Comparison of ENCODE assay signal across 15 mouse cellular contexts in genomic region chr1:180458680-180459079, GRCm38 (mm10). TPM values are rescaled to one million over a fixed set of nuclear protein-coding genes. Genes with fewer than 3 reads are reported as not detected.
DNase-seq lines count a peak whose midpoint lies in the region; ATAC-seq and TF ChIP-seq lines count a peak whose summit lies in the region.
"Had no signal": no experiment of that assay in that cellular context is flagged by ENCODE, and none has a peak within 500 bp of the region (broad histone marks: within the 10 kb centered on the region; RNA-seq: fewer than 3 reads in every experiment).

No protein-coding gene starts in this region.

- no peak overlapping the region for H3K9ac ChIP-seq in heart, embryonic 12.5 days
- H3K9ac ChIP-seq in midbrain, embryonic 16.5 days (ENCODE audit: low read depth, low read length), result no peak overlapping the region
- no peak overlapping the region for H3K9ac ChIP-seq in forebrain, embryonic 11.5 days (ENCODE audit: low read length)
- H3K9ac ChIP-seq: neural tube, embryonic 12.5 days had no signal

- H3K27me3 ChIP-seq in heart, embryonic 12.5 days (replicated peaks), result peaks cover 55% of the 10 kb centered on the region
- H3K27me3 ChIP-seq in midbrain, embryonic 10.5 days (ENCODE audit: low read depth, poor library complexity, severe bottlenecking), result no peaks in the 10 kb centered on the region
- no peaks in the 10 kb centered on the region for H3K27me3 ChIP-seq in midbrain, embryonic 16.5 days (ENCODE audit: control insufficient read depth, insufficient read depth, low read depth, low read length)
- H3K27me3 ChIP-seq in myocyte (ENCODE audit: control insufficient read depth, insufficient read depth, insufficient read length), result peaks cover 34% of the 10 kb centered on the region
- H3K27me3 ChIP-seq in forebrain, embryonic 11.5 days (ENCODE audit: control insufficient read depth, insufficient read depth, low read length), result no peaks in the 10 kb centered on the region
- H3K27me3 ChIP-seq: neural tube, embryonic 12.5 days had no signal

- peaks cover 16% of the 10 kb centered on the region for H3K4me1 ChIP-seq in heart, embryonic 12.5 days (replicated peaks)
- peaks cover 37% of the 10 kb centered on the region for H3K4me1 ChIP-seq in midbrain, embryonic 10.5 days
- peaks cover 22% of the 10 kb centered on the region for H3K4me1 ChIP-seq in midbrain, embryonic 16.5 days (ENCODE audit: control insufficient read depth, insufficient read depth, low read length)
- no peaks in the 10 kb centered on the region for H3K4me1 ChIP-seq in forebrain, embryonic 11.5 days (replicated peaks; ENCODE audit: control insufficient read depth, insufficient read depth, low read length)

- DNase-seq in cerebellum, adult 11-12 months, result peak; percentile 29
- no peak for DNase-seq in cerebellum, adult 9-10 months
- DNase-seq in heart, postnatal 4 days, result peak; percentile 42
- DNase-seq in midbrain, embryonic 10.5 days (ENCODE audit: low spot score), result no peak
- DNase-seq in forebrain, embryonic 11.5 days (ENCODE audit: low spot score), result no peak
- DNase-seq: layer of hippocampus, postnatal 36 days; right cerebral cortex, postnatal 14 days; thymus, adult 2 months had no signal

- H3K79me2 ChIP-seq in myocyte (ENCODE audit: control insufficient read depth, insufficient read depth), result no peaks in the 10 kb centered on the region

- WGBS in heart, embryonic 12.5 days, result 49% methylated on average over 3 of the region's 3 CpGs
- 75% methylated on average over 3 of the region's 3 CpGs for WGBS in midbrain, embryonic 10.5 days
- WGBS in midbrain, embryonic 16.5 days, result 65% methylated on average over 3 of the region's 3 CpGs
- 69% methylated on average over 3 of the region's 3 CpGs for WGBS in forebrain, embryonic 11.5 days

- ATAC-seq in heart, embryonic 12.5 days (ENCODE audit: insufficient number of reproducible peaks, low FRiP score), result no peak
- ATAC-seq in midbrain, embryonic 16.5 days, result no peak
- ATAC-seq in forebrain, embryonic 11.5 days (replicated peaks; ENCODE audit: low FRiP score), result no peak

- no peaks in the 10 kb centered on the region for H3K36me3 ChIP-seq in heart, embryonic 12.5 days
- H3K36me3 ChIP-seq in midbrain, embryonic 10.5 days, result no peaks in the 10 kb centered on the region
- H3K36me3 ChIP-seq in midbrain, embryonic 16.5 days (ENCODE audit: control insufficient read depth, insufficient read depth, low read length), result no peaks in the 10 kb centered on the region
- H3K36me3 ChIP-seq in myocyte (ENCODE audit: control insufficient read depth, insufficient read depth), result no peaks in the 10 kb centered on the region
- no peaks in the 10 kb centered on the region for H3K36me3 ChIP-seq in forebrain, embryonic 11.5 days (ENCODE audit: control insufficient read depth, insufficient read depth, low read length)
- H3K36me3 ChIP-seq: neural tube, embryonic 12.5 days had no signal

- H3ac ChIP-seq in myocyte (ENCODE audit: control insufficient read depth, insufficient read length), result no peak overlapping the region

- no peaks in the 10 kb centered on the region for H3K9me3 ChIP-seq in heart, embryonic 12.5 days (replicated peaks)
- no peaks in the 10 kb centered on the region for H3K9me3 ChIP-seq in midbrain, embryonic 10.5 days (replicated peaks)
- H3K9me3 ChIP-seq in midbrain, embryonic 16.5 days (replicated peaks; ENCODE audit: control insufficient read depth, low read length, poor library complexity, severe bottlenecking), result no peaks in the 10 kb centered on the region
- no peaks in the 10 kb centered on the region for H3K9me3 ChIP-seq in forebrain, embryonic 11.5 days (ENCODE audit: control insufficient read depth, low read length)
- H3K9me3 ChIP-seq: neural tube, embryonic 12.5 days had no signal

- no peak overlapping the region for H3K4me3 ChIP-seq in heart, embryonic 12.5 days
- H3K4me3 ChIP-seq in midbrain, embryonic 10.5 days, result no peak overlapping the region
- no peak overlapping the region for H3K4me3 ChIP-seq in midbrain, embryonic 16.5 days (ENCODE audit: low read depth, low read length)
- no peak overlapping the region for H3K4me3 ChIP-seq in myocyte
- H3K4me3 ChIP-seq in forebrain, embryonic 11.5 days (ENCODE audit: low read depth, low read length), result no peak overlapping the region
- H3K4me3 ChIP-seq: heart, adult 2 months; neural tube, embryonic 12.5 days had no signal

- no peak overlapping the region for H3K27ac ChIP-seq in heart, embryonic 12.5 days (ENCODE audit: poor library complexity, severe bottlenecking)
- peak overlapping the region; percentile 23; the same call in 1 of the 2 replicates for H3K27ac ChIP-seq in midbrain, embryonic 10.5 days (replicated peaks)
- H3K27ac ChIP-seq in midbrain, embryonic 16.5 days (ENCODE audit: low read length), result no peak overlapping the region
- H3K27ac ChIP-seq in forebrain, embryonic 11.5 days (ENCODE audit: low read depth, low read length), result no peak overlapping the region
- H3K27ac ChIP-seq: heart, adult 2 months; neural tube, embryonic 12.5 days had no signal

- H3K4me2 ChIP-seq in heart, embryonic 12.5 days, result no peak overlapping the region
- H3K4me2 ChIP-seq in midbrain, embryonic 16.5 days (ENCODE audit: low read length), result no peak overlapping the region
- no peak overlapping the region for H3K4me2 ChIP-seq in myocyte (ENCODE audit: low read depth)
- H3K4me2 ChIP-seq in forebrain, embryonic 11.5 days (ENCODE audit: low read depth, low read length, severe bottlenecking), result no peak overlapping the region
- H3K4me2 ChIP-seq: midbrain, embryonic 11.5 days; neural tube, embryonic 12.5 days had no signal

- no peak for TF ChIP-seq POLR2A in myocyte (IDR thresholded peaks at IDR 0.05; ENCODE audit: insufficient read length, low read depth)

TF ChIP-seq in myocyte, 11 proteins besides CTCF, POLR2A, EP300 and RAD21:
- TF ChIP-seq REST (IDR thresholded peaks at IDR 0.05; ENCODE audit: insufficient read depth, insufficient read length) (peak; percentile 51), USF1 (IDR thresholded peaks at IDR 0.05; ENCODE audit: low read depth) (no peak)

RNA-seq across cellular contexts. Expression of gene Stum, which starts 24.6 kb away (rescaled TPM):
- total RNA-seq in heart, postnatal 4 days (2021), result 1 to 10 TPM in 1 of 2 experiments, under 1 TPM in 1; 0.74 to 1.6 TPM
- 0.10 and 0.23 TPM in 2 replicates for polyA plus RNA-seq in heart, embryonic 12.5 days (2016; fragmentation: Nextera tagmentation; extraction: Ambion mirVana)
- 2.8 and 6.6 TPM in 2 replicates for polyA plus RNA-seq in midbrain, embryonic 10.5 days (2016; fragmentation: Nextera tagmentation; extraction: Ambion mirVana)
- 7.0 and 11.5 TPM in 2 replicates for polyA plus RNA-seq in midbrain, embryonic 16.5 days (2015; fragmentation: Nextera tagmentation; extraction: Ambion mirVana)
- polyA plus RNA-seq in myocyte (2012; fragmentation: generic; extraction: Trizol), result 0.28 TPM
- 0.55 and 1.1 TPM in 2 replicates for polyA plus RNA-seq in forebrain, embryonic 11.5 days (2014; fragmentation: Nextera tagmentation; extraction: Ambion mirVana)
- polyA plus RNA-seq: liver, embryonic 16.5 days had no signal

Comparison
In these comparisons a context has a peak if more than half of its experiments do, and no peak if none do; other contexts are left out.
1. DNase-seq: peak in cerebellum, adult 11-12 months (single experiment) and heart, postnatal 4 days (single experiment); none in cerebellum, adult 9-10 months (single experiment), midbrain, embryonic 10.5 days (single experiment) and forebrain, embryonic 11.5 days (single experiment).